Mouse (Mus musculus) heart, postnatal 14 days (tissue): ENCODE results near the gene Megf11. TPM values are rescaled to one million over a fixed set of nuclear protein-coding genes. Genes with fewer than 3 reads are reported as not detected.
"Not testable (repeated sequence)": the region's sequence is repeated elsewhere in the genome, so short reads cannot be mapped to it uniquely, and the experiment has no call there.

Source experiments
- DNase-seq, 2 experiments: peaks; one replicate each; pipeline ENCODE4 v3.0.0; 2021 to 2022
- intact Hi-C: fragments of 180-260 bp; cut with DNase I; formaldehyde crosslinking; loops from one replicate; pipeline ENCODE4 v1.15.1; 2025
- microRNA-seq, 2 experiments: library from miRNA; unstranded; fragments of <30 nt; microRNA quantifications; one replicate each; pipeline ENCODE4 v1.2.0; 2021 to 2022
- total RNA-seq, 2 experiments: library from RNA; stranded (reverse); gene quantifications; 2 replicates each; pipeline ENCODE4 v1.2.3; 2021

Gene Megf11
- total RNA-seq, 2 experiments from 2014 or later, result 3.6 to 4.2 TPM

DNA sequence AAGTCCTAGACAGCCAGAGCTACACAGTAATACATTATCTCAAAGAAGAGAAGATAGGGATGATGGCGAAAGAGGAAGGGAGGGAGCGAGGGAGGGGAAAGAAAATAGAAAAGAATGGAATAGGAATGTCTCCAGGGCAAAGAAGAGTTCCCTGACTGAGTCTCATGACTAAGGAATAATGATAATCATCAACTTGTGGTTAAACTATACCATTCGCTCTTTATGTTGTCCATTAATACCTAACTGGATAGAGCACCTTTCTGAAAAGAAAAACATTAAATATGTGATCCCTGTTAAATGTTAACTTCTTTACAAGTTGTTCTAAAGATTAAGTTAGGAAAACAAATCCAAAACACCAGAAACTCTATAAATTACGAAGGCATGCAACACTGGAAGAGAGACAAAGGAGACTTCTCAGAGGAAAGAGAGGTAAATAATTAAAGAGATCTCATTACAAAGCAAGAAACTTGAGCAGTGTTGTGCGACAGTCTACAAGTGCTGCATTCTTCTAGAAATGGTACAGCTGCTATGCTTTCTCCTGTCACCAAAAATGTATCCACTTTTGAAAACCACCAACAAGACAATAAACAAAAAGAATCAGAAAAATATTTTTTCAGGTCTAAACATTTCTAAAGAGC, 334.2 kb downstream of the Megf11 start:
- DNase-seq, result no peak
- intact Hi-C loops, result no loop called here

DNA sequence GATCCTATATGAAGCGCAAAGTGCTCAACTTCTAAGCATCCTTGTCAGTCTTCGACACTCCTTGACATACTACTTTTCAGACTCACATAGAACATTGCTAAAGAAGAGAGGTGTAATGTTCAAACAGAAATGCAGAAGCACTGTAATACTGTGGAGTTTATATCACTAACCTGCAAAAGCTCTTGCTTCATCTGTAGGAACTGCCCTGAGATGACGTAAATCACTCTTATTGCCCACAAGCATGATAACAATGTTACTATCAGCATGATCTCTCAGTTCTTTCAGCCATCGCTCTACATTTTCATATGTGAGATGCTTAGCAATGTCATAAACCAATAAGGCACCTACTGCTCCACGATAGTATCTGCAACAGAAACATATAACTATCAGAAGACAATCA, 341.0 kb downstream of the Megf11 start:
- intact Hi-C loops, result no loop called here
- DNase-seq, result no peak

DNA sequence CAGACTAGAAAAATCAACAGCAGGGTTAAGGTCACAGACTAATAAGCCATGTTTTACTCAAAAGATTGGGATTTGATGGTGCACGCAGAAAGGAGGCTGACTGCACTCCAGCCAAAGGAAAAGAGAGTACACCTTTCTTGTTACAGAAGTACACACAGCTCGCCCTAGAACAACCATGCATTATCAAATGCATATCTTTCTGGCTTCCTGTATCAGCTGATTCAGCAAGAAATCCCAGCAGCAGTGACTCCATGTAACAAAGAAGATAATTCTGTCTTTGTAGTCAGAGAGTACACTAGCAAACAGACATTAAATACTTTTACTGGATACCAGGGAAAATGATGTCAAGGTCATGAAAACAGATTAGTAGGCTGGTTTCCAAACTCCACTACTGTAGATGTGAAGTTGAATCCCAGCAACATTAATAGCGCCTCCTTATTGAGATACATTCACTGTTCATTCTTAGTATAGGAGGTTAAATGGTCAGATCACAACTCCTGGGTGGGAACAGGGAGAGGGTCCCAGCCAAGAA, 345.7 kb downstream of the Megf11 start:
- intact Hi-C loops, result loop anchor here (2.0 to 5.0 kb wide), 2 partner anchors 16 to 34 kb away; no protein-coding TSS in a partner anchor
- no peak for DNase-seq

DNA sequence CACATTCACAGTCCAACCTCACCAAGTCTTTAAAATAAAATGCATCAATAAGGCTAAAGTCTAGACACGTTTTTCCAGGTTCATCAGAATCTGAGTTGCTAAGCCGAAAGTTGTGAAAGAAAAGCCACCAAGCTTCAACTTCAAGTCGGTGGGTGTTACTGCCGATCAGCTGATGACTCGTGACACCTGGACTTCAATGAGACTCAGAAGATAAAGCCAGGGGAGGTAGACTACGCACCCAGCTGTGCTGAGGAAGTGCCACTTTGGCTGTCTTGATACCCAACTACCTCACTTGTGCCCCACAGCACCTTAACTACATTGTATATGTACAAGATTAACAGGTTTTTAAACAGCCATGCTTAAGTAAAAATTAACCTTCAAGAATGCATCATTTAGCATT, 348.7 kb downstream of the Megf11 start:
- intact Hi-C loops, result loop anchor here (5.0 kb wide), 1 partner anchor 37 kb away; no protein-coding TSS in a partner anchor
- no peak for DNase-seq

DNA sequence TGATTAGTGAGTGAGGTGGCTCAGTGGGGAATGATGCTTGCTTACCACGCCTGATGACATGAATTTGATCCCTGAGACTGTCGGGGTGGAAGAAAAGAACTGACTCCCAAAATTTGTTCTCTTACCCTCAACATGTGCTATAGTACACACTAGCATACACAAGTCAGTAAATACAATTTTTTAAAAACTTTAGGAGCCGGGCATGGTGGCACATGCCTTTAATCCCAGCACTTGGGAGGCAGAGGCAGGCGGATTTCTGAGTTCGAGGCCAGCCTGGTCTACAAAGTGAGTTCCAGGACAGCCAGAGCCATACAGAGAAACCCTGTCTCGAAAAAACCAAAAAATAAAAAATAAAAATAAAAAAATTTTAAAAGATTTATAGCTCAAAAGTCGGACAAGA, 349.6 kb downstream of the Megf11 start:
- DNase-seq, result not testable (repeated sequence)
- intact Hi-C loops, result loop anchor here (5.0 kb wide), 2 partner anchors 38 to 77 kb away; partner anchors contain the start of gene Dennd4a

DNA sequence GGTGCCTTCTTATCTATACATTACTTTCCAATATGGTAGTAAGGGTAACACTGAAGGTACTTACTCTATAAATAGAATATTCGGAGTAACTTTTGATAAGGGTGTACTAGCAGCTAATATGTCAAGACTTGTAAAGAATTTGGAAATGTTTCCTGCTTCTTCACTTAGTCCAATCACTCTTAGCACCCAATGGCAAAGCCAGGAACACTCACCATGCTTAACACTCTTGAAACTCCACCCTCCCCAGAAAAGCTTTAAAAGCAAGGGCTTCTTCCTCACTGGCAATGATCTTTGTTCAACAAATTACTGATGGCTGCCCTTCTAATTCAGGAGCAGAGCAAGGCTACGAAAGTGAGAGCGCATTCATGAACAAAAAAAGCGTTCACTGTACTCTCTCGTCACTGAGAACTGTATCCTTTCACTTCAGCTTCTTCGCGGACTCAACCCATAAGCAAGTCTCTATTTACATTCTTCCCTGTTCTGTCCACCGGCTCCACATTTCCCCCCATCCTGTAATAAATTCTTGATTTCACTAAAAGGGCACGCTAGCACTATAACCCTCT, 350.7 kb downstream of the Megf11 start:
- no peak for DNase-seq
- intact Hi-C loops, result loop anchor here (5.0 kb wide), 1 partner anchor 76 kb away; the partner anchor contains the start of gene Dennd4a

DNA sequence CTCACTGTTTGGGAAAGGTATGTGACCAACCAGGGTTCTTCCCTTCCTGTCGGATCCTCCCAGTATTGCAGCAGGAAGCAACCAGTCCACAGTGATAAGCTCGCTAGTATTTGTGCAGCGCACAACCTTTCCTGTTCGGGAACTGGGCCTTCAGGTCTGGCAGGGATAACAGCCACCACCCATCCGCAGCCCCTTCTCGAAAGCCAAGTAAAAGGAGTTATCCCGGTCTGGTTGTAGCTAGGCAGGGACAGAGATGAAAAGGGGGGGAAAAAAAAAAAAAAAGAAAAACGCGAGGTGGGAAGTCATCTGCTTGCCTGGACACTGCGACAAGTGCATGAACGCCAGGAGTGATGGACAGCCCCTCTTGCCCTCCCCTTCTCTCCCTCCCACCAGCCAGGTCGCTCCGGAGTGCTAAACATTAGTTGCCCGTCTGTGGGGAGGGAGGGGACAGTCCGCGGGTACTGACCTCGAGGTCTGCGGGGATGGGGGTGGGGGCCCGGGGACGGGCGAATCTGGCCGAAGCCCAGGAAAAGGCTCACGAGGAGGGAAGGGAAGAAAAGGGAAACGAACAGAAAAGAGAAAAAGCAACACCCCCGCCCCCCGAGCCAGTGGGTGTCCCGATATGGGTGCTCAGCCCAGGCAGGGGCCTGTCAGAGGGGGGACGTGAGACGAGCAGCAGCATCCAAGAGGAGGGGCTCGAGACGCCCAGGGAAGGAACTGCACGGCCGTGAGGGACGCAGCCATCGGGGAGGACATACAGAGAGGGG, 351.4 kb downstream of the Megf11 start:
- intact Hi-C loops, result loop anchor here (5.0 kb wide), 1 partner anchor 75 kb away; the partner anchor contains the start of gene Dennd4a
- peak; percentile 66 to 70 for DNase-seq

DNA sequence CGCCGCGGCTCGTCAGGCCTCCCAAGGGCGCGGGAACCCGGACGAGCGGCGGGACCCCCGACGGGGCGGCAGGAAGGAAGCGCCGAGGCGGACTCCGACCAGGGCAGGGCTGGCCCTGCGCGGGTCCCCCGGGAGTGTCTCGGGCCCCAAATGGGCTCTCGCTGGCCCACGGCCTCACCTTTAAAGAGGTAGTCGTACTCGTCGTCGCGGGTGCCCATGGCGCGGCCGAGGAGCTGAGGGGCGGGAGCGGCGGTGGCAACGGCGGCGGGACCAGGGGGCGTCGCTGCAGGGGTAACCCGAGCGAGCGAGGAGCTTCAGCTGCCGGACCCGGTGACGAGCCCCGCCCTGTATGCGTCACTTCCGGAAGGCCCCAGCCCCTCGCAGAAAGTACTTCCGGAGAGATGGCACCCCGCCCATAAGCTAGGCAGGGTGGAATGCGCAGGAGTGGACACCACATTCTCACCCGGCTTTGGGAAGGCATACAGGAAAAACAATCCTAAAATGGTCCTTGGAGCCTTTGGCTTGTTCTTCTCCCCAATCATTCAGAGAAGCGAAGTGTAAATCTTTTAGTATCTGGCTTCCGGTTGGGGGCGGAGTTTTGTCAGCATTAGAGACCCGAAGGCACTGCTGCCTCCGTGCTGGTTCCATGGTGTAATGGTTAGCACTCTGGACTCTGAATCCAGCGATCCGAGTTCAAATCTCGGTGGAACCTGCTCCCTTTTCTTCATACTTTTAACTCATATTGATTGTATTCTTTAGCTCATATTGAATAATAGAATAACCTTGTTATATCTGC, 352.2 kb downstream of the Megf11 start, which contains the start of gene Rab11a:
TSS of gene Rab11a (minus strand) at position 353 of the 796 bp plus-strand sequence.
- intact Hi-C loops, result loop anchor here (5.0 kb wide), 1 partner anchor 75 kb away; the partner anchor contains the start of gene Dennd4a

DNA sequence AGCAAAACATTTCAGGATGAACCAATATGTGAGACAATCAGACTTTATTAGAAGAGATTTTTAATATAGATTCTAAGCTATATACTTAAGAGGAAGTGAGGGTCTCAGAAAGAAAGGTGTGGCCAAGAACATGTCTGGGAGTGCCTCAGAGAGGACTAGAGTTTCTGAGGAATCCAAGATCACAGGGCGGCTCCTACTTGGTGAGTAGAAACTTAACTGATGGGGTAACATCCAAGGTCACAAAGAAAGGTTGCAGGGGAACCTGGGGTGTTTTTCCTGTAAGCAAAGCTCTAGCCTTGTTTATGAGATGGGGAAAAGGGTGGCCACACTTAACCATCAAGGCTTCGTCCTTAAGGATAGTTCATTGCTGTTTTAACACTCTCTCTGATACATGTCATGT, 353.6 kb downstream of the Megf11 start:
- DNase-seq, result no peak
- intact Hi-C loops, result loop anchor here (5.0 kb wide), 1 partner anchor 73 kb away; the partner anchor contains the start of gene Dennd4a

More for the DNA sequence above, 352.2 kb downstream of the Megf11 start, which contains the start of gene Rab11a:
- peak; percentile 97 to 99 for DNase-seq

DNA sequence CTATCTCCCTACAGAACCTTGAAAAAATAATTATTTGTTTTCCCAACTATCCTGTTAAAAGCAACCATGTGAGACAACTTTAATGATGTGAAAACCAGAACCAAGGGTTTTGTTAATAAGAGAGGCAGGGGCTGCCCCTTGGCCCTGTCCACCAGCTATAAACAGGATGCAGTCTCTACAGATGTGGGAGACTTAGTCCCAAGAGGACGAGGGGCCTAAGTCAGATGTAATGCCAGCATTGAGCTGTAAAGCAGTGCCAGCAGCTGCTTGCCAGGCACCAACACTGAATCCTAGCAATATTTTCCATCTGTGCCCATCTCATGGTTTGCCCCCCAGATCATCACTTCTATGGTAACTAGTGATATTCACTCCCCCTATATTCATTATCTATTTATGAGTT, 357.0 kb downstream of the Megf11 start:
- intact Hi-C loops, result no loop called here
- no peak for DNase-seq

DNA sequence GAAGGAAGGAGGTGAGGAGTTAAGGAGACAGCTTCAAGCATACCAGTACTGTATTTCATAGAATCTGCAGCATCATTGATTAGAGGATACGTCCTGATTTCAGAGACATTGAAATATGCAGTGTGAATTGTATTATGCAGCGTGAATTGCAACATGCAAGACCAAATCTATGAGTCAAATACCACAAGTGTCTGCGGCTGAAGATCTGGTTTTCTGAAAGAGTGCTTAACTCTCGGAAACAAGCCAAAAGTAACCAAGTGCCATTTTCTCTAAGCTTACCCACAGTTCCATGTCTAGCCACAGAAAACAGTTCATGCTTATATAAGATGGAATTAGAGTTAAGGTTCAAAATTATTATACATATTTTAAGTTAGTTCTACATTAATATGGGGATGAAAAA, 362.3 kb downstream of the Megf11 start:
- intact Hi-C loops, result no loop called here
- DNase-seq, result no peak

DNA sequence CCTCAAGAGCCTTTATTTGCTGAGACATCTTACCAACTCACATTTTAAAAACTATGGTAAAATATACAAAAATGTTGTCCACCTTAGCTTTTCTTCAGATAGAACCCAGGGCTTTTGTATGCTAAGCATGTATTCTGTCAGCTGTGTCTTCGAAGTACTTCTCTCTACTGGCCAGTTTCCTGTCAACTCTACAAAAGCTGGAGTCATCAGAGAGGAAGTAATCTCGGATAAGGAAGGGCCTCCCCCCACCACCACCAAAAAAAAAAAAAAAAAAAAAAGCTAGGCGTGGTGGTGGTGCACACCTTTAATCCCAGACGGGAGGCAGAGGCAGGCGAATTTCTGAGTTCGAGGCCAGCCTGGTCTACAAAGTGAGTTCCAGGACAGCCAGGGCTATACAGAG, 363.9 kb downstream of the Megf11 start:
- DNase-seq, result no peak
- intact Hi-C loops, result no loop called here

DNA sequence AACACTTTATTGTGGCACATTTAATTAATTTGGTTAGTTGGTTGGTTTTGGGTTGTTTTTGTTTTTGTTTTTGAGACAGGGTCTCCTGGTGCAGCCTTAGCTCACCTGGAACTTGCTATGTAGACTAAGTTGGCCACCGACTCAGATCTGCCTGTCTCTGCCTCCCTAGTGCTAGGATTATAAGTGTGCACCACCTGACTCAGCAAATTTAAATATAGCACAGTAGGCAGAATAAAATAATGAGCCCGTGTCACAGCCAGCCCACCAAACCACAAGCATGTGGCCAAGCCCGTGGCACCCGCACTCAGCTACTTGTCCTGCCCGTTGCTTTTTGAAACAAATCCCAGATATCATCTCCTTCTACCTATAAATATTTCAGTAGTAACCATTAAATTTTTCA, 367.1 kb downstream of the Megf11 start:
- intact Hi-C loops, result no loop called here
- DNase-seq, result no peak

DNA sequence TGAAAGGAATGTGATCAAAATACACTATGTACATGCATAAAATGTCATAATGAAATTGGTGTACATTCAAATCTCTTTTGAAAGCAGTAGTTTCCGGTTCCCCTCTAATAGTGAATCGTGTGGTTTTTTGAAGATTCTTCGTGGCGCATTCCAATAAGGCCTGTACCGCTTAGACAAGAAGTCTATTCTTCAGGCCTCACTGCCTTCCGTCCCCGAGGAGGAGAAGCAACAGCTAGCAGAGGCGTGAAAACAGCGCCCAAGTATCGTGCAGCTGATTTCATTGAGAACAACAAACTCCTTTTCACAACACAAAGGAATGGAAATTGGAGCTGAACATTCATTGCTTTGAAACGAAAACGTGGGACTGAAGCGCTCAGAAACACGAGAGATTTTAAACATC, 372.6 kb downstream of the Megf11 start:
- no peak for DNase-seq
- intact Hi-C loops, result no loop called here

Small RNA genes within 50 kb of the gene (microRNA-seq; reads per million reads assigned to microRNA genes)
- 0 reads per million in 2 experiments for gene Gm47308

Other genes starting within 250 kb of the Megf11 start
- gene Zwilch, start 212.5 kb upstream of the Megf11 start, total RNA-seq, result 1 to 10 TPM; 1.9 to 3.8 TPM
- gene Rpl4, start 212.3 kb upstream of the Megf11 start, total RNA-seq, result 100 to 1,000 TPM; 461 to 503 TPM
- gene Snapc5, start 206.4 kb upstream of the Megf11 start, total RNA-seq, result 10 to 100 TPM; 20.0 to 22.9 TPM
- 1 to 10 TPM; 1.2 to 1.6 TPM for gene Uchl4, start 150.4 kb upstream of the Megf11 start, total RNA-seq
- gene Map2k1, start 132.0 kb upstream of the Megf11 start, total RNA-seq, result 10 to 100 TPM; 50.0 to 52.9 TPM
- gene Tipin, start 104.0 kb upstream of the Megf11 start, total RNA-seq, result 10 to 100 TPM; 11.2 to 12.1 TPM
- 10 to 100 TPM; 22.6 to 25.1 TPM for gene Dis3l, start 44.3 kb upstream of the Megf11 start, total RNA-seq